Mouse (Mus musculus) urinary bladder, postnatal 36 days (tissue): Measurements from ENCODE around the gene Glra2.
"Not testable (repeated sequence)": the region's sequence is repeated elsewhere in the genome, so short reads cannot be mapped to it uniquely, and the experiment has no call there.

Experiments
- DNase-seq, 2 experiments: peaks; one replicate each; pipeline ENCODE4 v3.0.0; 2022; ENCODE audit warnings: low spot score in 2 of 2, mixed read lengths in 1 of 2

The Glra2 gene

GRCm38 (mm10) chrX:165326939-165327698 is at the start of gene Glra2:
Glra2 (minus strand) TSS chrX:165327393.
- DNase-seq = no peak

GRCm38 (mm10) chrX:165362798-165363197 is 35.6 kb upstream of the Glra2 start:
- peak; percentile 23 to 51 for DNase-seq

- DNase-seq = no peak
Measured at GRCm38 (mm10) chrX:165344611-165345010, 17.4 kb upstream of the Glra2 start.

- no peak for DNase-seq
Measured at GRCm38 (mm10) chrX:165327699-165328333, 623 bp upstream of the Glra2 start.

- no peak for DNase-seq
Measured at GRCm38 (mm10) chrX:165193550-165193949, 133.6 kb downstream of the Glra2 start.

- peak in 1 of 2 experiments; percentile 3 for DNase-seq
Measured at GRCm38 (mm10) chrX:165191170-165191569, 136.0 kb downstream of the Glra2 start.

- DNase-seq = not testable (repeated sequence)
Measured at GRCm38 (mm10) chrX:165182948-165183347, 144.2 kb downstream of the Glra2 start.

GRCm38 (mm10) chrX:165156549-165156948 is 170.6 kb downstream of the Glra2 start:
- no peak for DNase-seq

- DNase-seq = no peak
Measured at GRCm38 (mm10) chrX:165104171-165104570, 223.0 kb downstream of the Glra2 start.
